Mouse (Mus musculus) lung, embryonic 14.5 days (tissue): ENCODE measurements around the gene Gsto2. TPM values are rescaled to one million over a fixed set of nuclear protein-coding genes. Genes with fewer than 3 reads are reported as not detected.

Source experiments
- ATAC-seq: fragments of 200-750 bp; cut with Nextera tagmentation; 2 replicates; pipeline ENCODE4 v1.8.0; 2017; ENCODE audit warnings: mild to moderate bottlenecking, moderate TSS enrichment, moderate library complexity; ENCODE audit not compliant: insufficient read depth
- DNase-seq: peaks from one replicate; pipeline ENCODE4 v3.0.0-alpha.2; 2015
- H3K27ac ChIP-seq: fragments of 300-500 bp; sonication (generic); 2 replicates; pipeline ENCODE4 v1.5.1; 2014; ENCODE audit warnings: low read depth, mild to moderate bottlenecking, moderate library complexity
- H3K27me3 ChIP-seq: fragments of 300-500 bp; sonication (generic); 2 replicates; pipeline ENCODE4 v1.6.1; 2014; ENCODE audit warnings: low read length, control low read depth; ENCODE audit not compliant: insufficient read depth
- H3K36me3 ChIP-seq: fragments of 300-500 bp; sonication (generic); 2 replicates; pipeline ENCODE4 v1.6.1; 2014; ENCODE audit warnings: control low read depth; ENCODE audit not compliant: insufficient read depth
- H3K4me1 ChIP-seq: fragments of 300-500 bp; sonication (generic); 2 replicates; pipeline ENCODE4 v1.6.1; 2014; ENCODE audit warnings: antibody characterized with exemption, control low read depth; ENCODE audit not compliant: insufficient read depth
- H3K4me2 ChIP-seq: fragments of 300-500 bp; sonication (generic); 2 replicates; pipeline ENCODE4 v1.6.1; 2014; ENCODE audit warnings: mild to moderate bottlenecking
- H3K4me3 ChIP-seq: fragments of 300-500 bp; sonication (generic); 2 replicates; pipeline ENCODE4 v1.5.1; 2014; ENCODE audit warnings: low read depth, low read length
- H3K9ac ChIP-seq: fragments of 300-500 bp; sonication (generic); 2 replicates; pipeline ENCODE4 v1.6.1; 2014
- H3K9me3 ChIP-seq: fragments of 300-500 bp; sonication (generic); 2 replicates; pipeline ENCODE4 v1.6.1; 2016; ENCODE audit warnings: low read depth, low read length, control low read depth
- CTCF ChIP-seq: IDR thresholded peaks from 2 replicates; pipeline ENCODE4 v1.5.1; 2016; ENCODE audit warnings: antibody characterized with exemption, low read depth
- WGBS: fragments of 180-500 bp; shearing (Covaris S2); extraction: QIAGEN DNeasy Blood & Tissue Kit; methylation state at CpG from one replicate; pipeline ENCODE4 v1.1.7; 2014; 5-methylcytosine and 5-hydroxymethylcytosine counted together
- polyA plus RNA-seq: library from polyadenylated mRNA; unstranded; fragments of >200 nt; fragmentation: Nextera tagmentation; extraction: Ambion mirVana; gene quantifications from 2 replicates; pipeline ENCODE4 v1.2.1, GENCODE M21; 2014

The Gsto2 gene
- polyA plus RNA-seq, 1 experiment from 2014 or later = 1.4 TPM

DNA sequence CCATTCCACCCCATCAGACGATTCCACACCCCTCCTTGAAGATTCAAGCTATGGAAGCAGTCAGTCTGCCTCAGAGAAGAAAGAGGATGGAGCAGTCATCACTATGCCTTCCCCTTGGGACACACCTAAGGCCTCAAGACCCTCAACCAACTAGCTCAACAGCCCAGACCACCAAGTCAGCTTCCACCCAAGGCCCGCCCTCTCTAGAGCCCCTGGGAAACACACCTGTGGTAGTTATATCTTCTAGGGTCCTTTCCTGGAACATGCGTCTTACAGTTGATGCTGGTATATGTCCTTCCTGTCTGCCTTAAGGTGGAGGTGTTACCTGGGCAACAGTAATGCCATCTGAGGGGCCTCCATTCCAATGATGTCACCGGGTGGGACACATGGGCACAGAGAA, 48.9 kb downstream of the Gsto2 start:
- Histone ChIP-seq H3K36me3 (peaks cover 3% of the 10 kb centered on the region; the same call in 1 of the 2 replicates), H3K27ac (no peak overlapping the region), H3K27me3 (no peaks in the 10 kb centered on the region), H3K4me3 (no peak overlapping the region), H3K4me2 (no peak overlapping the region), H3K9ac (no peak overlapping the region), H3K4me1 (peaks cover 12% of the 10 kb centered on the region), H3K9me3 (no peaks in the 10 kb centered on the region)
- TF ChIP-seq CTCF = no peak
- no peak for ATAC-seq
- 88% methylated on average over 4 of the region's 4 CpGs for WGBS
- no peak for DNase-seq

DNA sequence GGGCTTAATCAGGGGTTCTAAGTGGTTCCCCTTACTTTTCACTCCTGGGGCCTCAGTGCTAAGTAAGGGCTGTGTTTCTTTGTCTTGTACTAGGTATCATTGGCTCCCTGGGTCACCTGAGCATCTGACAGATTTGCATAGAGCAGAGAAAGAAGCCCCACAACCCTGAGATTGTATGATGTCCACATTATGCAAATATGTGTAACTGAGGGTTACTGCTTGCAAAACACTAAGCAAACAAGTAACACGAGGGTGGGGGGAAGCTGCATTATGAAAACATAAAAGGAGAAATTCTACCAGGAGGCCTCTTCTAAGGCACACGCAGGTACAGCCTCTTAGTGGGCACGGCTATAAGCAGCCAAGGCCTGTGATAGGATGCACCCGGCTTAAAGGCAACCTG, 49.9 kb downstream of the Gsto2 start:
- Histone ChIP-seq H3K36me3 (peaks cover 3% of the 10 kb centered on the region; the same call in 1 of the 2 replicates), H3K9me3 (no peaks in the 10 kb centered on the region), H3K4me3 (no peak overlapping the region), H3K27me3 (no peaks in the 10 kb centered on the region), H3K4me1 (peaks cover 14% of the 10 kb centered on the region), H3K27ac (no peak overlapping the region), H3K4me2 (no peak overlapping the region), H3K9ac (no peak overlapping the region)
- no peak for DNase-seq
- no peak for ATAC-seq
- WGBS = 75% methylated on average over 4 of the region's 4 CpGs
- TF ChIP-seq CTCF = no peak

DNA sequence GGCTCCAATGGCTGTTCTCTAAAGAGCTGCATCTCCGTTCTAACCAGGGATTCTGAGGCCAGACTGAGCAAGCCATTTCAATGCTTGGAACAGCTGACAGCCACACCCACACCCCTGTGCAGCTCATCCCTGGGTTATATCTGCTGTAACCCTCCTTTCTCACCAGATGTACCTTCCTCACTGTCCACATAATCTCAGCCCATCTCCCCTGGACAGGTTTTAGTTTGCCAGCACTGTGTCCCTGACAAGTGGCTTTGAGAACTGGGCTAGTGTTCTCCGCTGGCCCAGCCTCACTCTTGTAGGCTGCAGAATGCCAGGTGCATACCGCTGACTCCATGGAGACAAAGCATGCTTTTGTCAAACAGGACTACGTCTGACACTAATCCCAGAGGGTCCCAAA, 52.1 kb downstream of the Gsto2 start:
- 0 out of 2 replicates have a peak, but pooled peaks cover 3% of the 10 kb centered on the region for H3K36me3 ChIP-seq
- H3K9ac ChIP-seq = peak overlapping the region; percentile 90; the same call in 1 of the 2 replicates
- DNase-seq (no peak), ATAC-seq (no peak)
- peak overlapping the region; percentile 85 for H3K4me2 ChIP-seq
- H3K4me1 ChIP-seq = peaks cover 22% of the 10 kb centered on the region
- no peak overlapping the region for H3K27ac ChIP-seq
- H3K9me3 ChIP-seq = no peaks in the 10 kb centered on the region
- no peaks in the 10 kb centered on the region for H3K27me3 ChIP-seq
- WGBS = 38% methylated on average over 4 of the region's 4 CpGs
- peak overlapping the region; percentile 86 for H3K4me3 ChIP-seq
- TF ChIP-seq CTCF = no peak

DNA sequence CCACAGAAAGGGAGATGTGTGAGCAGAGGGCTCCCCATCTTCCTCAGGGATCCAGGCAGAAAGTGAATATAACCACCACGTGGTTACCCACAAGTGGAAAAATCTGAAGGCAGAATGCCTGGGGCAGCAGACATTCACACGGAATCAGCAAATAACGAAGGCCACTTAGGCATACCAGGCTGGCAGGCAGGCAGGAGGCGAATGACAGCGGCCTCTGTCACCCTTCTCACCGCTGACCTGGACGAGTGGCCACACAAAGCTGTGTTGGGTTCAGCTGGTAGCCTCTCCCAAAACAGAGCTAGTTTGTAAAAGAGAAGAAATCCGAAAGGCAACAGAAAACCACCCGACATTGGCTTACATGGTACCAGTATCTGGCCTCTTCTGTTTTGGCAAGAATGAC, 52.7 kb downstream of the Gsto2 start:
- DNase-seq (no peak), ATAC-seq (no peak)
- H3K4me1 ChIP-seq = peaks cover 22% of the 10 kb centered on the region
- H3K4me3 ChIP-seq = peak overlapping the region; percentile 86
- peak overlapping the region; percentile 85 for H3K4me2 ChIP-seq
- 21% methylated on average over 9 of the region's 9 CpGs for WGBS
- no peak for TF ChIP-seq CTCF
- H3K27ac ChIP-seq = peak overlapping the region; percentile 97; the same call in 1 of the 2 replicates
- peak overlapping the region; percentile 90 for H3K9ac ChIP-seq
- H3K27me3 ChIP-seq = no peaks in the 10 kb centered on the region
- H3K9me3 ChIP-seq = no peaks in the 10 kb centered on the region
- H3K36me3 ChIP-seq = 0 out of 2 replicates have a peak, but pooled peaks cover 3% of the 10 kb centered on the region

DNA sequence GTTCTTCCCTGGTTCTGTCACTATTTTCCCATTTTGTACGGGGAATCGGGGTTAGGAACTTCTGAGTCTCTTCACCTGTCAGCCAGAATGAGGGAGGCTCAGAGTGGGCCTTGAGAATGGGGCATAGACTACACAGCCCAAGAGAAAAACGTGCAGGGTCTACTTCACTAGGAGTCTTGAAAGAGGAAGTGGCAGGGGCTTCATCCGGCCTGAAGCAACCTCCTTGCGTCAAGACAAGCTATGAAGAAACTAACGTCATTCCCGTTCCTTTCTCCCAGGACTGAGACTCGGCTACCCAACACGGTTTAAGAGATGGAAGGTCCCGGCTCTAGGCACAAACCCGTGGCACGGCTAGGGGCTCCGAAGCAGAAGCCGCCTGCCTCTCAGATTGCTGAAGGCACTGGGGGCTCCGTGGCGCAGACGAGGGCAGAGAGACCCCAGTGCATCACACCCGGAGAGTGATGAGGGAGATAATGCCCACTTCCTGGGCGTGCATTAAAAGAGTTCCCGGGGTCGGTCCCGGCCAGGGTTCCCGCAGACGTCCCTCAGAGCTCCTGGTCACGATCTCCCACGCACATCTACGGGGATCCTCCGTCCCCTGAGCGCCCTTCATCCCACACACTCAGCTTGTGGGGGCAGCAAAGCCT, 53.2 kb downstream of the Gsto2 start:
- H3K4me1 ChIP-seq = peaks cover 22% of the 10 kb centered on the region
- H3K36me3 ChIP-seq = 0 out of 2 replicates have a peak, but pooled peaks cover under 1% of the 10 kb centered on the region
- ATAC-seq (no peak; the same call in none of the 2 replicates), DNase-seq (peak; percentile 69)
- peak overlapping the region; percentile 86 for H3K4me3 ChIP-seq
- H3K4me2 ChIP-seq = peak overlapping the region; percentile 85
- H3K27ac ChIP-seq = peak overlapping the region; percentile 97
- H3K9me3 ChIP-seq = no peaks in the 10 kb centered on the region
- H3K27me3 ChIP-seq = no peaks in the 10 kb centered on the region
- under 1% methylated on average over 29 of the region's 29 CpGs for WGBS
- H3K9ac ChIP-seq = peak overlapping the region; percentile 90
- TF ChIP-seq CTCF = no peak

DNA sequence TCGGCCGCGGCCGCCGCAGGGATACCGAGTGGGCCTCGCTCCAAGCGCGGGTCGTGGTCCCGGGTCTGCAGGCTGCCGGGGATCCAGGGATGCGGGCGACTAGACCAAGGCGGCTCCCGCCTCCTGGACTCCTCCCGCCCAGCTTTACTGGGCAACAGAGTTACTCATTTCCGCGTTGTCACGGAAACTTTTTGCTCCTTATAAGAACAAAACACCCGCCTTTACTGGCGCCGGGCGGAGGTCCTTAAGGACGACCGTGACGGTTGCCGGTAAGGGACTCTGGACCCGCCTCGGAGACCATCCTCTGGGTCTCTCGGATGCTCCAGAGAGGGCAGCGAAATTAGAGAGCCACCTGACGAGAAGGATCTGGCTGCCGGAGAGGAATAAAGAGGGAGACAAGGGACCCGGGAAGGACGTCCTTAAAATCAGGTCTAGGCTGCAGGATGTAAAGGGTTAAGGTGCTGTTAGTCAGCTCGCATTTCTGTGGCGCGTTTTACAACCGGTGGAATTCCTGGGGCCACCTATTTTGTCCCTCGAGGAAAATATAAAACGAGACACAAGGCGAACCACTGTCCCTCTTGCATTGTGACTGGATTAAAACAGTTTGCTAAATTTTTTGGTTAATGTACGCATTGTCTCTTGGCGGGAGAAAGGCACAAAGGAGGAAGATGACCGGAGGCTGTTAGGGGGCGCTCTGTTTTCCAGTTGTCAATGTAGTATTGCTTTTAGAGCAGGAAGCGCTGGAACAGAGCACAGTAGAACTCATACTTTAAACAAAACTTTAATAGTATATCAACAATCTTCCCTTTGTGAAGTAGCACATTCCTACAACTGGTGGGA, 54.0 kb downstream of the Gsto2 start, which contains the start of the genes Cfap43 and Itprip:
Cfap43 (minus strand) TSS at position 162 of the 840 bp plus-strand sequence.
Itprip (minus strand) TSS at position 174 of the 840 bp plus-strand sequence.
- H3K27ac ChIP-seq = peak within 1 kb of the TSS; percentile 97
- no peaks in the 10 kb centered on the region for H3K36me3 ChIP-seq
- peak; percentile 58 for TF ChIP-seq CTCF
- peak within 1 kb of the TSS; percentile 90 for H3K9ac ChIP-seq
- DNase-seq = peak; percentile 96
- peak within 1 kb of the TSS; percentile 85 for H3K4me2 ChIP-seq
- 0% methylated on average over 48 of the region's 48 CpGs for WGBS
- H3K4me3 ChIP-seq = peak within 1 kb of the TSS; percentile 86
- H3K27me3 ChIP-seq = no peaks in the 10 kb centered on the region
- no peaks in the 10 kb centered on the region for H3K9me3 ChIP-seq
- peak; percentile 88 for ATAC-seq
- H3K4me1 ChIP-seq = peaks cover 22% of the 10 kb centered on the region

DNA sequence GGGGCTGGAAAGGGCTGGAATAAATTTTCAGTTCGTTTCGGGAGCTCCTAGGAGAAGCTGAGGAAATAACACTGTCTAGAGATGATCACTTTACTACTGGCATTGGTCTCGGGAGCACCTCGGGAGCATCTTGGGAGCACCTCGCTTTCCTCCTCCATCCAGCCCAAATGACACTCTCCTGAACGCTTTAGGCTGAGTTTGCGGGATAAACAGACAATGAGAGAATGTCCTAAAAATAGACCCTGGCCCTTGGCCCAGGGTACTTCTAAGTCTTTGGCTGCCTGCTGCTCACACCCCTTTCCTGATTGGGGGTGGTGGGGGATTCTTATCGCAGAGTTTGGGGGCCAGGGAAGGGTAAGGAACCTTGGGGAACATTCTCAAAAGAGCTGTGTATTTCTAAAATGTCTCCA, 54.6 kb downstream of the Gsto2 start:
- H3K4me1 ChIP-seq = peaks cover 22% of the 10 kb centered on the region
- ATAC-seq (peak; percentile 28), DNase-seq (peak; percentile 86)
- TF ChIP-seq CTCF = no peak
- H3K9ac ChIP-seq = peak overlapping the region; percentile 90
- peak overlapping the region; percentile 97 for H3K27ac ChIP-seq
- no peaks in the 10 kb centered on the region for H3K9me3 ChIP-seq
- 0% methylated on average over 8 of the region's 8 CpGs for WGBS
- H3K36me3 ChIP-seq = no peaks in the 10 kb centered on the region
- H3K4me3 ChIP-seq = peak overlapping the region; percentile 86
- no peaks in the 10 kb centered on the region for H3K27me3 ChIP-seq
- H3K4me2 ChIP-seq = peak overlapping the region; percentile 85
